Mouse (Mus musculus) neural tube, embryonic 15.5 days (tissue): ENCODE data around the gene Fgfr2. TPM values are rescaled to one million over a fixed set of nuclear protein-coding genes. Genes with fewer than 3 reads are reported as not detected.

Experiments
- ATAC-seq: fragments of 200-750 bp; cut with Nextera tagmentation; 2 replicates; pipeline ENCODE4 v1.8.0; 2017; ENCODE audit warnings: mild to moderate bottlenecking, moderate TSS enrichment, moderate library complexity; ENCODE audit not compliant: low FRiP score
- H3K27ac ChIP-seq: fragments of 300-500 bp; sonication (generic); replicated peaks from 2 replicates; pipeline ENCODE4 v1.5.1; 2015; ENCODE audit warnings: mild to moderate bottlenecking, inconsistent platforms
- H3K27me3 ChIP-seq: fragments of 300-500 bp; sonication (generic); replicated peaks from 2 replicates; pipeline ENCODE4 v1.6.1; 2015; ENCODE audit warnings: inconsistent platforms
- H3K36me3 ChIP-seq: fragments of 300-500 bp; sonication (generic); 2 replicates; pipeline ENCODE4 v1.6.1; 2015; ENCODE audit warnings: inconsistent platforms
- H3K4me1 ChIP-seq: fragments of 300-500 bp; sonication (generic); 2 replicates; pipeline ENCODE4 v1.6.1; 2015; ENCODE audit warnings: inconsistent platforms
- H3K4me2 ChIP-seq: fragments of 300-500 bp; sonication (generic); 2 replicates; pipeline ENCODE4 v1.6.1; 2015; ENCODE audit warnings: inconsistent platforms, mild to moderate bottlenecking, moderate library complexity
- H3K4me3 ChIP-seq: fragments of 300-500 bp; sonication (generic); replicated peaks from 2 replicates; pipeline ENCODE4 v1.5.1; 2015; ENCODE audit warnings: mild to moderate bottlenecking, inconsistent platforms
- H3K9ac ChIP-seq: fragments of 300-500 bp; sonication (generic); replicated peaks from 2 replicates; pipeline ENCODE4 v1.6.1; 2015; ENCODE audit warnings: mild to moderate bottlenecking, inconsistent platforms
- H3K9me3 ChIP-seq: fragments of 300-500 bp; sonication (generic); replicated peaks from 2 replicates; pipeline ENCODE4 v1.6.1; 2016; ENCODE audit warnings: inconsistent platforms
- WGBS: fragments of 180-500 bp; shearing (Covaris S2); methylation state at CpG from one replicate; pipeline ENCODE4 v1.1.7; 2015; ENCODE audit warnings: mixed read lengths; 5-methylcytosine and 5-hydroxymethylcytosine counted together
- polyA plus RNA-seq: library from polyadenylated mRNA; unstranded; fragments of >200 nt; fragmentation: Nextera tagmentation; extraction: Ambion mirVana; gene quantifications from 2 replicates; pipeline ENCODE4 v1.2.1, GENCODE M21; 2015

Gene Fgfr2
- polyA plus RNA-seq, 1 experiment from 2014 or later: 21.2 TPM

- no peak for ATAC-seq
- Histone ChIP-seq H3K4me1 (peaks cover 18% of the 10 kb centered on the region), H3K36me3 (peaks cover 30% of the 10 kb centered on the region), H3K27me3 (no peaks in the 10 kb centered on the region), H3K9me3 (no peaks in the 10 kb centered on the region), H3K4me2 (no peak overlapping the region), H3K9ac (no peak overlapping the region), H3K27ac (no peak overlapping the region), H3K4me3 (no peak overlapping the region)
- 93% methylated on average over 12 of the region's 12 CpGs for WGBS
Measured at GRCm38 (mm10) chr7:132998639-132999038, 124.5 kb downstream of the Fgfr2 start.

DNA sequence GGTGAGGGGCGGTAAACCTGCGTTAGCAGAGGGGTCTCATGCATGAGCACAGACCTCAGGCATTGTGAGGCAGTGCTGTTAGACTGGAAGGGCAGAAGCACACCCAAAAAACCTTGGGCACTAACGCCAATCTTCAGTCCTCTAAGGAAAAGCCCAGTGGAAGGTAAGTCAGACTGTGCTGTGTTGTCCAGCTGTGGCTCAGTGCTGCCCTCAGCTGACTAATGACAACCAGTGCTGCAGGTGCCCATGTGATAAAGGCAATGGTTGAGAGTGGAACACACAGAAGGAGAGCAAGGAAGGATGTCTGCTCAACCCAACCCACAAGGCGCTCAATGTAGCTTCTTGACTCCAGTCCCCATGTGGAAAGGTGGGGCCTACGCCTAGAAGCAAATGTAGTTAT is 126.8 kb downstream of the Fgfr2 start:
- WGBS: 93% methylated on average over 5 of the region's 5 CpGs

GRCm38 (mm10) chr7:132994628-132995191 is 128.4 kb downstream of the Fgfr2 start:
- Histone ChIP-seq H3K9ac (no peak overlapping the region), H3K4me3 (no peak overlapping the region), H3K27ac (no peak overlapping the region), H3K4me2 (no peak overlapping the region), H3K9me3 (no peaks in the 10 kb centered on the region), H3K4me1 (peaks cover 13% of the 10 kb centered on the region), H3K27me3 (no peaks in the 10 kb centered on the region), H3K36me3 (peaks cover 52% of the 10 kb centered on the region)
- WGBS: 49% methylated on average over 6 of the region's 6 CpGs
- ATAC-seq: no peak

More for the DNA sequence above, 126.8 kb downstream of the Fgfr2 start:
- Histone ChIP-seq H3K9ac (no peak overlapping the region), H3K4me3 (no peak overlapping the region), H3K4me2 (no peak overlapping the region), H3K27ac (no peak overlapping the region), H3K4me1 (peaks cover 13% of the 10 kb centered on the region), H3K9me3 (no peaks in the 10 kb centered on the region), H3K27me3 (no peaks in the 10 kb centered on the region), H3K36me3 (peaks cover 38% of the 10 kb centered on the region)
- ATAC-seq: no peak

DNA sequence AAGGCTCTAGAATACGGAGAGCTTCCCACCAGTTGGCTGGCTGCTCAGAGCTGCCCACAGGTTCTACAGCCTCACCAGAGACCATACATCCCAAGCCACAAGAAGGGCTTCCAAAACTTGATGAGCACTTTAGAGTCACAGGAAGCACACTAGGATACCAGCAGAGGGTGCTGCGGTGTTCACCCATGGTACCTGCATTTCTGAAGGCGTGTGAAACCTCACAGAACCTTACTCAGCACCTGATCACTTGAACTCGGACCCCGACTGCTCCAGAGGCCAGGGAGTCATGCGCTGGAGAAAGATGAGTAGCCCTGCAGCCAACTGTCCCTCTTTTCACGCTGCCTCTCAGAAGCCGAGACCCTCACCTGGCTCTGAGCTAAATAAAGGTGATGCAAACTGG is 129.0 kb downstream of the Fgfr2 start:
- Histone ChIP-seq H3K27ac (no peak overlapping the region), H3K4me2 (no peak overlapping the region), H3K4me1 (peaks cover 13% of the 10 kb centered on the region), H3K9me3 (no peaks in the 10 kb centered on the region), H3K36me3 (peaks cover 57% of the 10 kb centered on the region), H3K27me3 (no peaks in the 10 kb centered on the region), H3K9ac (no peak overlapping the region), H3K4me3 (no peak overlapping the region)
- WGBS: 89% methylated on average over 8 of the region's 8 CpGs
- no peak for ATAC-seq

GRCm38 (mm10) chr7:132992967-132993615 is 130.1 kb downstream of the Fgfr2 start:
- H3K4me2 ChIP-seq: no peak overlapping the region
- H3K36me3 ChIP-seq: peaks cover 59% of the 10 kb centered on the region
- H3K9me3 ChIP-seq: no peaks in the 10 kb centered on the region
- H3K4me3 ChIP-seq: no peak overlapping the region
- H3K27ac ChIP-seq: no peak overlapping the region
- ATAC-seq: no peak
- 92% methylated on average over 9 of the region's 9 CpGs for WGBS
- H3K4me1 ChIP-seq: peaks cover 13% of the 10 kb centered on the region
- no peaks in the 10 kb centered on the region for H3K27me3 ChIP-seq
- no peak overlapping the region for H3K9ac ChIP-seq

- no peak overlapping the region for H3K27ac ChIP-seq
- H3K4me1 ChIP-seq: peaks cover 13% of the 10 kb centered on the region
- H3K36me3 ChIP-seq: peaks cover 51% of the 10 kb centered on the region
- ATAC-seq: no peak
- no peak overlapping the region for H3K4me3 ChIP-seq
- no peak overlapping the region for H3K9ac ChIP-seq
- H3K27me3 ChIP-seq: no peaks in the 10 kb centered on the region
- H3K9me3 ChIP-seq: no peaks in the 10 kb centered on the region
- H3K4me2 ChIP-seq: no peak overlapping the region
- WGBS: 89% methylated on average over 14 of the region's 14 CpGs
Measured at GRCm38 (mm10) chr7:132991240-132991900, 131.8 kb downstream of the Fgfr2 start.

DNA sequence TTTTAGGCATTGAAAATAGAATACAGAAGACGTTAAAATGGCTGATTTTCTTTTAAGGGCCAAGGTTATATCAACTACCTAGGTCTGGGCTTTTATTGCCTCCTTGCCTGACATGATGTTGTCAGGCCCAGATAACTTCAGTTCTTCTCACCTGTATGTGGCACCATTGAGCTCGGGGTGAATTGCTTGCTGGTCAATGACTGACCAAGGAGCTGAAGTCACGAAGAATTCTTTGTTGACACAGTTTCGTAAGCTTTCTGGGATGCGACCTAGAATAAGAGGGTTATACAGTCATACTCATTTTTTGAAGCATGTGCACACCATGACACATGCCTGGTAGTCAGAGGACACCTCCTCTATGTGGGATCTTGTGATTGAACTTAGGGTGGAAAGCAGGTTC is 133.3 kb downstream of the Fgfr2 start:
- 92% methylated on average over 5 of the region's 5 CpGs for WGBS
- no peak overlapping the region for H3K27ac ChIP-seq
- no peak overlapping the region for H3K9ac ChIP-seq
- peaks cover 9% of the 10 kb centered on the region for H3K4me1 ChIP-seq
- no peaks in the 10 kb centered on the region for H3K27me3 ChIP-seq
- ATAC-seq: no peak
- H3K9me3 ChIP-seq: no peaks in the 10 kb centered on the region
- H3K4me2 ChIP-seq: no peak overlapping the region
- H3K36me3 ChIP-seq: peaks cover 52% of the 10 kb centered on the region
- H3K4me3 ChIP-seq: no peak overlapping the region

- Histone ChIP-seq H3K27ac (no peak overlapping the region), H3K9ac (no peak overlapping the region), H3K4me2 (no peak overlapping the region), H3K4me3 (no peak overlapping the region), H3K9me3 (no peaks in the 10 kb centered on the region), H3K4me1 (no peaks in the 10 kb centered on the region), H3K36me3 (peaks cover 34% of the 10 kb centered on the region), H3K27me3 (no peaks in the 10 kb centered on the region)
- 44% methylated on average over 3 of the region's 3 CpGs for WGBS
- no peak for ATAC-seq
Measured at GRCm38 (mm10) chr7:132982639-132983038, 140.5 kb downstream of the Fgfr2 start.

GRCm38 (mm10) chr7:132977981-132978380 is 145.2 kb downstream of the Fgfr2 start:
- Histone ChIP-seq H3K27me3 (no peaks in the 10 kb centered on the region), H3K9ac (no peak overlapping the region), H3K4me1 (0 out of 2 replicates have a peak, but pooled peaks cover 2% of the 10 kb centered on the region), H3K9me3 (no peaks in the 10 kb centered on the region), H3K4me3 (no peak overlapping the region), H3K4me2 (no peak overlapping the region), H3K36me3 (peaks cover 23% of the 10 kb centered on the region), H3K27ac (no peak overlapping the region)
- no peak for ATAC-seq
- whole genome bisulfite sequencing: 96% methylated on average over 2 of the region's 2 CpGs

DNA sequence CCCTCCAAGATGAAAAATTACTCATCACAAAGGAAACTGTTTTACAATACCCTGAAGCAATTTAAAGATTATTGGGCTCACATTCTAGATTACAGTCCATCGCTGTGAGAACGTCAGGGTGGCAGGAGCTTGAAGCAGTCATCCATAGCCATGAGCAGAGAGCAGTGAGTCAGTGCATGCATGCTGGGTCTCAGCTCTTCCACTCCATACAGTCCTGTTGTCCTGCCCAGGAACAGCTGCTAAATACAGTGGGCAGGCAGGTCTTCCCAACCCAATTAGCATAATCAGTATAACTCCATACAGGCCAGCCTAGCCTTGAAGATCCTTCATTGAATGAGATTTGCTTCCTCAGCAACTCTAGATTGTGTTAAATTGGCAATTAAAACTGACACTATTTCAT is 147.1 kb downstream of the Fgfr2 start:
- Histone ChIP-seq H3K4me1 (0 out of 2 replicates have a peak, but pooled peaks cover 2% of the 10 kb centered on the region), H3K9ac (no peak overlapping the region), H3K4me2 (no peak overlapping the region), H3K36me3 (peaks cover 11% of the 10 kb centered on the region; the same call in 1 of the 2 replicates), H3K4me3 (no peak overlapping the region), H3K27me3 (no peaks in the 10 kb centered on the region), H3K27ac (no peak overlapping the region), H3K9me3 (no peaks in the 10 kb centered on the region)
- WGBS: 48% methylated on average over 2 of the region's 2 CpGs
- no peak for ATAC-seq

GRCm38 (mm10) chr7:132972079-132972478 is 151.1 kb downstream of the Fgfr2 start:
- H3K9ac ChIP-seq: no peak overlapping the region
- H3K9me3 ChIP-seq: no peaks in the 10 kb centered on the region
- H3K36me3 ChIP-seq: peaks cover 11% of the 10 kb centered on the region; the same call in 1 of the 2 replicates
- no peaks in the 10 kb centered on the region for H3K27me3 ChIP-seq
- no peak for ATAC-seq
- no peak overlapping the region for H3K4me2 ChIP-seq
- 89% methylated on average over 2 of the region's 2 CpGs for WGBS
- H3K4me3 ChIP-seq: no peak overlapping the region
- 0 out of 2 replicates have a peak, but pooled peaks cover 2% of the 10 kb centered on the region for H3K4me1 ChIP-seq
- H3K27ac ChIP-seq: no peak overlapping the region

GRCm38 (mm10) chr7:132965707-132966106 is 157.4 kb downstream of the Fgfr2 start:
- no peak overlapping the region for H3K27ac ChIP-seq
- no peaks in the 10 kb centered on the region for H3K9me3 ChIP-seq
- ATAC-seq: no peak
- no peak overlapping the region for H3K4me2 ChIP-seq
- no peak overlapping the region for H3K9ac ChIP-seq
- no peaks in the 10 kb centered on the region; the same call in 1 of the 2 replicates for H3K36me3 ChIP-seq
- no peaks in the 10 kb centered on the region for H3K27me3 ChIP-seq
- H3K4me3 ChIP-seq: no peak overlapping the region
- H3K4me1 ChIP-seq: no peaks in the 10 kb centered on the region
- 88% methylated on average over 2 of the region's 2 CpGs for WGBS
